Mouse (Mus musculus) G1E (cell line): ENCODE data around the gene Cdhr4.

Experiments used
- CTCF ChIP-seq: IDR thresholded peaks from 2 replicates; pipeline ENCODE4 v1.5.1; 2012; ENCODE audit warnings: low read depth, low read length, inconsistent platforms, mixed read lengths
- GATA1 ChIP-seq: IDR thresholded peaks from 2 replicates; pipeline ENCODE4 v1.6.1; 2012; ENCODE audit warnings: borderline replicate concordance, low read length, inconsistent platforms, mixed read lengths
- POLR2AphosphoS5 ChIP-seq: IDR thresholded peaks from 2 replicates; pipeline ENCODE4 v1.6.1; 2012; ENCODE audit warnings: low read depth, low read length, inconsistent platforms; ENCODE audit not compliant: insufficient replicate concordance

DNA sequence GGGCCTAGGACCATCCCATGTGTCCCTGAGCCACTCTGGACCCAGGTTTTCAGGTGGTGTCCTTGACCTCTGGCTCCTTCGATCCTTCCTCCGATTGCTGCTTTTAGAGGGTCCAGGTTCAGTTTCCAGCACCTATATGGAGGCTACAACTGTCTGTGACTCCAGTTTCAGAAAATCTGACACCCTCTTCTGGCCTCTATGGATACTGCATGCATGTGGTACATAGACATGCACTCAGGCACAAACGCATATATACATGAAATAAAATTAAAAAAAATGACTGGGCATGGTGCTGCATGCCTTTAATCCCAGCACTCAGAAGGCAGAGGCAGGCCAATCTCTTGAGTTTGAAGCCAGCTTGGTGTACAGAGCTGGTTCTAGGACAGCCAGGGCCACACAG is 35.6 kb downstream of the Cdhr4 start:
- TF ChIP-seq CTCF (no peak), GATA1 (no peak), POLR2AphosphoS5 (no peak)
